Mouse (Mus musculus): ENCODE data around the gene Hoxa3. TPM values are rescaled to one million over a fixed set of nuclear protein-coding genes. Genes with fewer than 3 reads are reported as not detected.

The Hoxa3 gene
- polyA plus RNA-seq, 1 experiment from 2014 or later: 23.8 TPM

GRCm38 (mm10) chr6:52226569-52227257, 13.6 kb upstream of the Hoxa3 start:
- Histone ChIP-seq H3K36me3 (no peaks in the 10 kb centered on the region), H3K4me3 (no peak overlapping the region), H3K27ac (no peak overlapping the region), H3K9ac (no peak overlapping the region), H3K4me2 (no peak overlapping the region), H3K4me1 (replicated peaks) (peaks cover 2% of the 10 kb centered on the region), H3K27me3 (peaks cover 94% of the 10 kb centered on the region), H3K9me3 (no peaks in the 10 kb centered on the region)
- ATAC-seq (ENCODE audit: low FRiP score): no peak
- 2% methylated on average over 26 of the region's 26 CpGs for WGBS

- Histone ChIP-seq H3K4me1 (replicated peaks) (peaks cover 8% of the 10 kb centered on the region), H3K9ac (no peak overlapping the region), H3K9me3 (no peaks in the 10 kb centered on the region), H3K4me2 (no peak overlapping the region), H3K4me3 (peak overlapping the region; percentile 8; the same call in 1 of the 2 replicates), H3K36me3 (no peaks in the 10 kb centered on the region), H3K27me3 (peaks cover 98% of the 10 kb centered on the region), H3K27ac (no peak overlapping the region)
- ATAC-seq (ENCODE audit: low FRiP score): no peak
- WGBS: 3% methylated on average over 68 of the region's 69 CpGs
Observed at GRCm38 (mm10) chr6:52225612-52226568, 12.8 kb upstream of the Hoxa3 start.

GRCm38 (mm10) chr6:52224895-52225611, 11.9 kb upstream of the Hoxa3 start:
- WGBS: 2% methylated on average over 36 of the region's 36 CpGs
- Histone ChIP-seq H3K4me1 (replicated peaks) (peaks cover 8% of the 10 kb centered on the region), H3K4me2 (no peak overlapping the region), H3K4me3 (no peak overlapping the region), H3K9me3 (no peaks in the 10 kb centered on the region), H3K27me3 (peaks cover 98% of the 10 kb centered on the region), H3K36me3 (no peaks in the 10 kb centered on the region), H3K9ac (no peak overlapping the region), H3K27ac (no peak overlapping the region)
- ATAC-seq (ENCODE audit: low FRiP score): no peak

GRCm38 (mm10) chr6:52223939-52224760, 11.0 kb upstream of the Hoxa3 start:
- no peaks in the 10 kb centered on the region for H3K36me3 ChIP-seq
- H3K4me2 ChIP-seq: no peak overlapping the region
- no peak for ATAC-seq (ENCODE audit: low FRiP score)
- WGBS: 2% methylated on average over 24 of the region's 24 CpGs
- peaks cover 8% of the 10 kb centered on the region for H3K4me1 ChIP-seq (replicated peaks)
- peaks cover 98% of the 10 kb centered on the region for H3K27me3 ChIP-seq
- no peak overlapping the region for H3K9ac ChIP-seq
- H3K4me3 ChIP-seq: no peak overlapping the region; the same call in 1 of the 2 replicates
- no peaks in the 10 kb centered on the region for H3K9me3 ChIP-seq
- no peak overlapping the region for H3K27ac ChIP-seq

- H3K4me3 ChIP-seq: no peak overlapping the region
- H3K9me3 ChIP-seq: no peaks in the 10 kb centered on the region
- no peak overlapping the region for H3K27ac ChIP-seq
- 9% methylated on average over 13 of the region's 13 CpGs for WGBS
- ATAC-seq (ENCODE audit: low FRiP score): no peak
- H3K27me3 ChIP-seq: peaks cover 100% of the 10 kb centered on the region
- H3K4me1 ChIP-seq (replicated peaks): peaks cover 8% of the 10 kb centered on the region
- no peak overlapping the region for H3K9ac ChIP-seq
- H3K36me3 ChIP-seq: no peaks in the 10 kb centered on the region
- H3K4me2 ChIP-seq: no peak overlapping the region
Observed at GRCm38 (mm10) chr6:52222729-52223128, 9.6 kb upstream of the Hoxa3 start.

GRCm38 (mm10) chr6:52221993-52222685, 9.0 kb upstream of the Hoxa3 start:
- Histone ChIP-seq H3K27ac (no peak overlapping the region), H3K9me3 (no peaks in the 10 kb centered on the region), H3K4me3 (peak overlapping the region; percentile 49), H3K4me1 (replicated peaks) (peaks cover 13% of the 10 kb centered on the region), H3K9ac (no peak overlapping the region), H3K27me3 (peaks cover 100% of the 10 kb centered on the region), H3K36me3 (no peaks in the 10 kb centered on the region), H3K4me2 (peak overlapping the region; percentile 76)
- 7% methylated on average over 21 of the region's 21 CpGs for WGBS
- 0 out of 2 replicates have a peak, but pooled peaks have one; percentile 2 for ATAC-seq (ENCODE audit: low FRiP score)

- Histone ChIP-seq H3K4me2 (peak within 1 kb of the TSS; percentile 76), H3K4me1 (replicated peaks) (peaks cover 18% of the 10 kb centered on the region), H3K27me3 (peaks cover 100% of the 10 kb centered on the region), H3K36me3 (no peaks in the 10 kb centered on the region), H3K9ac (peak within 1 kb of the TSS; percentile 66), H3K4me3 (peak within 1 kb of the TSS; percentile 49), H3K27ac (peak within 1 kb of the TSS; percentile 30; the same call in 1 of the 2 replicates), H3K9me3 (no peaks in the 10 kb centered on the region)
- WGBS: under 1% methylated on average over 46 of the region's 46 CpGs
- ATAC-seq (ENCODE audit: low FRiP score): peak; percentile 40
Observed at GRCm38 (mm10) chr6:52221337-52221992, 8.3 kb upstream of the Hoxa3 start, which contains the start of gene Hoxa7. Gene Hoxa7, minus strand, starts transcription at chr6:52221854.

- peak overlapping the region; percentile 76 for H3K4me2 ChIP-seq
- H3K9me3 ChIP-seq: no peaks in the 10 kb centered on the region
- peaks cover 100% of the 10 kb centered on the region for H3K27me3 ChIP-seq
- H3K9ac ChIP-seq: no peak overlapping the region
- no peak for ATAC-seq (ENCODE audit: low FRiP score)
- peaks cover 19% of the 10 kb centered on the region for H3K4me1 ChIP-seq (replicated peaks)
- 8% methylated on average over 12 of the region's 12 CpGs for WGBS
- no peaks in the 10 kb centered on the region for H3K36me3 ChIP-seq
- H3K27ac ChIP-seq: no peak overlapping the region
- H3K4me3 ChIP-seq: peak overlapping the region; percentile 49; the same call in 1 of the 2 replicates
Observed at GRCm38 (mm10) chr6:52220865-52221310, 7.8 kb upstream of the Hoxa3 start.

GRCm38 (mm10) chr6:52220003-52220864, 7.1 kb upstream of the Hoxa3 start:
- H3K27ac ChIP-seq: no peak overlapping the region
- peaks cover 100% of the 10 kb centered on the region for H3K27me3 ChIP-seq
- H3K4me2 ChIP-seq: no peak overlapping the region
- ATAC-seq (ENCODE audit: low FRiP score): no peak
- H3K9ac ChIP-seq: no peak overlapping the region
- H3K9me3 ChIP-seq: no peaks in the 10 kb centered on the region
- WGBS: 13% methylated on average over 32 of the region's 32 CpGs
- peaks cover 21% of the 10 kb centered on the region for H3K4me1 ChIP-seq (replicated peaks)
- no peaks in the 10 kb centered on the region for H3K36me3 ChIP-seq
- H3K4me3 ChIP-seq: no peak overlapping the region
